Mouse (Mus musculus) monocyte, adult 5-6 weeks (primary cell): ENCODE measurements at regions not wholly inside any gene's neighbourhood (a gene's known extent, or its start where the extent isn't known, plus 50 kb on each side); places are given as distances from the start of the nearest gene placed in this dataset.

Source experiments
- ATAC-seq: fragments of 153-309, 156-312 bp; replicated peaks from 2 replicates; pipeline ENCODE4 v1.8.0; 2017; ENCODE audit warnings: mild to moderate bottlenecking; ENCODE audit not compliant: low TSS enrichment, insufficient number of reproducible peaks, severe bottlenecking, poor library complexity, low FRiP score

DNA sequence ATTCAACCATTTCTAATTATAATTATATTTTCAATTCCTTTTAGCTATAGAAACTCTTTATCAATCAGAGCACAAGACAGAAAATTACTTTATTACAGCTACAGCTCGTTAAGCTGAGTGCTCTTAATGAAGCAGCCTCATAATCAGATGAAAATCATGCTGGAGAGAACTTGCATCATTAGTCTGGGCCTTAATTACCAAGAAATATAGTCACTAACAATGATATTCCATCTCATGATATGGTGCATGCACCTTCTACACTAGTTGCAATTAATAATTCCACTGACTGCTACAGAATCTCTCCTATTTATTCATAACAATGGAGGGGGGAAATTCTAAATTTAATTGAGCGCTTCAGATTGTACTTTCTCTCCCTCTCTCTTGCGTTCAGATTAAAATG lies 393.5 kb upstream of the Spred2 start:
- ATAC-seq: no peak

- ATAC-seq: no peak
Measured at GRCm38 (mm10) chr11:19531255-19532003, 392.7 kb upstream of the Spred2 start.

GRCm38 (mm10) chr11:19532867-19533266 lies 391.3 kb upstream of the Spred2 start:
- ATAC-seq: no peak

DNA sequence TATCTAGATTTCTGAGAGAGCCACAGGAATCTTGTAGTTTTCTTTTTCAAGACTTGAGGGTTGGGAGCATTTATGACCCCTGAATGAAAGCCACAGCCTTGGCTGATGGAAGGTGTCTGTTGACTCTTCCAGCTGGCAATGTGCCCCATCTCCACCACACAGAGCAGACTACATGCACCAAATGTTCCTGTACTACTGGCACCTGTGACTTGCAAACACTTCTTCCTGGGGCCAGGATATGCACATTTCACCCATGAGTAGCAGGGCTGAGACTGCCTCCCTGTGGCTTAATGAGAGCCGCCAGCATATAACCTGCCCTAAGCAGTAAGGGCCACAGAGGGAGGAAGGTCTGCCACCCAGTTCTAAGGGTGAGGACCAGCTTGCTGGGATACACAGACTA lies 390.5 kb upstream of the Spred2 start:
- no peak for ATAC-seq

- no peak for ATAC-seq
Measured at GRCm38 (mm10) chr11:19535215-19535614, 389.0 kb upstream of the Spred2 start.

DNA sequence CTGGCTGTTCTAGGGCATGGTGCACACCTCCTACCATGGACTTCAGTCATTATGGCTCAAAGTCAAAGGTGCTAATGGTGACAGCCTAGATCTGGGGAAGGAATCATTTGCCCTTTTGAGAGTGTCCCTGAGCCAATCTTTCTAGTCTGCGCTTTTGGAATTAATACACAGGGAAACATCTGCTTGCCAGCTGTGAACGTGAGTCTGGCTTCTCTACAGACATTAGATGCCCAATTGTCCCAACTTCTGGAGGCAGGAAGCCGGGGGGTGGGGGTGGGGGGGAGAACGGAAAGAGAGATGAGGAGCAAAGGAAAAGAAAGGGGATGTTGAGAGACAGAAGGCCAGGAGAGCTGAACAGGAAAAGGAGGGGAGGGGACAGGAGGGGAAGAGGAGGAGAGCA lies 377.9 kb upstream of the Spred2 start:
- ATAC-seq: no peak

- no peak for ATAC-seq
Measured at GRCm38 (mm10) chr11:19554316-19554946, 369.7 kb upstream of the Spred2 start.

GRCm38 (mm10) chr11:19554947-19555770 lies 369.0 kb upstream of the Spred2 start:
- no peak for ATAC-seq

DNA sequence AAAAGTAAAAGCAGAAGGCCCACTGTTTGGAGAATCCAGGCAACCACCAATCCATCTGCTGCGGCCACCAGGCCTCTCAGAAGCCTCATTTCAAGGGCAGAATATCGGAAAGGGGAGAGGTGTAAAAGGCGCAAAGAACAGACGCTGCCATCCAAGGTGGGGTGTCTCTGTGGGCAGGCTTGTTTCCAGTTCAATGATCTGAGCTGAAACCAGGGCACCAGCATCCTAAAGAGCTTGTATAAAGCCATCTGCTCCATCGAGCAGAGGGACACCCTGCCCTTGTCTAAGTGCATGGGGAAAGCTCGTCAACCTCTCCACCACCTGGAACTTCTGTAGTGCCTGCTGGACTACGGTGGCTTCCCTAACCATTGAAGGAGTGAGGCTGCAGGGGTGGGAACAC lies 363.7 kb upstream of the Spred2 start:
- no peak for ATAC-seq

DNA sequence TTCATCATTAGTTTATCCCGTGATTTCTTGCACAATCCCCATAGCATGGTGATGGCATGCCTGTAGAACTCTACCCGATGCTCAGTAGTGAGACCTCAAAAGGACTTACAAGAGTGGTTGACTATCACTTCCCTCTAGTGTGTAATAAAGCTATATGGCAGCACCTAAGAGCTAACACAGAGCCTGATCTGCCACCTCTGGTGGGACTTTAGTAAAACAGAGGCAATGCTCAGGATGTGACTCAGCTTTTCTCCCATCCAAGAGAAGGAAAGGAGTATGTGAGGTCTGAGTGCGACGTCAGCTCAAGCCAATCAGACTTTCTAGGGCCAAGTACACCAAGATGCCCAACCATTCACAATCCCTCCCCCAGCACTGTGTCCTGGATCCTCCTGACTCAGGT lies 361.5 kb upstream of the Spred2 start:
- ATAC-seq: no peak

GRCm38 (mm10) chr11:19585228-19585627 lies 338.9 kb upstream of the Spred2 start:
- ATAC-seq: no peak

DNA sequence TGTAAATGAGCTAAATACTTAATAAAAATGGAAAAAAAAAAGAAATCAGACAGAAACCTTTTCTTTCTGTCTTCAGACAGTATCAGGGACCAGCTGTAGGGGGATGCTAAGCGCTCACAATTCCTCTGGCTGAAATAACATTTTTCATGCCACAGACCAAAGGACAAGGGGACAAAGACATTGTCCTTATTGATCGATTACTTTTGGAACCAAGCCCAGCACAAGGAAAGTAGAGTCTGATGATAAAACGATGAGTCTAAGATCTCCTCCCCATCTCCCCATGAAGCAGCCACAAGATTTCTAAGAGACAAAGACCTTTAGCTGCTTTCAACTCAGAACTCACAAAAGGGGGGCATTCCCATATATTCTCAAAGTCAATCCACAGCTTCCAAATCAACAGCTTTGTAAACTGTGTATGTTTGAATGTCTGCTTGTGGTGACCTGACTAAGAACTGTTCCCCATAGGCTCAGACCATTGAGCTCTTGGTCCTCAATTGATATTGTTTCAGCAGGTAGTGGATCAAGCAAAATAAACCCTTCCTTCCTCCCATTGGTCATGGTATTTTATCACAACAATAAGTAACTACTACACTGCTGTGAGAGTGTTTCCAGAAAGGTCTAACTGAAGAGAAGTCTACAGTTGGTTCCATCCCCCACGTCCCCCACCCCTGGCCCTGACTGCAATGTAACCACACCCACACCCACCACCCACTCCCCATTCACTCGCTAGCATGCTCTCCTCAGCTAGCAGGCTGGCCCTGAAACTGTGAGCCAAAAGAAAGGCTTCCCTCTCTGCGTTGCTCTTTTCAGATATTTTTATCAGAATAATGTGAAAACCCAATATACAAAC lies 331.4 kb upstream of the Spred2 start:
- ATAC-seq: no peak

DNA sequence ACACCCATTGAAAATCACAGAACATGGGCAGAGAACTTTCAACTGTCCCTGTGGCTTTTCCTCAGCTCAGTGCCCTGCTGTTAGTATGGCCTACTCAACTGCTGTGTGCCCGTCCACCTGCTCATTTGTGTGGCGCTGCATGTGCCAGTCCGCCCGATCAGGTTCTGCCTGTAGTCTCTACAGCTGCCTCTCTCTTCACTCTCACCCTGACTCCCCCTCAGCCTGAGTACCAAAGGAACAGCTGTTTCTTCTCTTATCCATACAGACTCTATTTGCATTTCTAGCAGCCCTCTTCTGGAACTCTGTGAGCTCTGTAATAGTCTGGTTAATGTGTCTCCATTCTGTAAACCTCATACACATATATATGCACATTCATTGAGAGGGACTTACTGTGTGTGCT lies 329.1 kb upstream of the Spred2 start:
- ATAC-seq: no peak

DNA sequence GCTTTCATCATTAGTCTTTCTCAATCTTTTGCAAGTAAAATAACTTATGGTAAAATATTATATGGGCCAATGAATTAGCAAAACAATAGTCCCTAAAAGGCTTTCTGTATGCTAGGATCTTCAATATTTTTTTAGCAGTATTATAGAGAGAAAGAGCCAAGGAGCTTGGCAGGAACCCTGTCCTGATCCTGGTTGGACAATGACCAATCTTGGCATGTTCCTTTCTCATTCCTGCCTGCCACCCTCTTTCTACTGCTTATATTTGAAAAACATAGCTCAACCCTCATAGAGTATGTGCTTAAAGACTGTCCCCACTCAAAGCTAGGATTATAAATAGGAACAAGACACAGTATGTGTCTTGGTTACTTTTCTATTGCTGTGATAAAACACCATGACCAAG lies 327.8 kb upstream of the Spred2 start:
- no peak for ATAC-seq

- ATAC-seq: no peak
Measured at GRCm38 (mm10) chr11:19599433-19599832, 324.7 kb upstream of the Spred2 start.

GRCm38 (mm10) chr11:19601216-19601938 lies 322.8 kb upstream of the Spred2 start:
- ATAC-seq: no peak

DNA sequence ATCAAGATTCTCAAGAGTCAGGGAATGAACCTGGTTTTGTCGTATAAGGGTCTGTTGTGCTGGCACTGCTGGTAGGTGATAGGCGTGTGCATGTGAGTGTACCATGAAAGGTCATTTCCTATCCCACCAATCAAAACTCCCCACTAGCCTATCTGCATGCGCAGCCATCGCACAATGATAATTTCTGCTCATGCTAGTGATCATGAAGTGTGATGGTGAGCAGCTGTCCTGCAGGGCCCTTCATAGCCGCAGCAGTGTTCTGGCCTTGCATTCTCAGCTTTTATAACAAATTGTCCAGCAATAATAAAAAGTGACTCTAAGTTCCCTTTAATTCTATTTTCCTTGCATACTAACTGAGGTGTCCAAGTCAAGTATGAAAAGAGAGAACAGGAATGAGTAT lies 321.7 kb upstream of the Spred2 start:
- no peak for ATAC-seq

DNA sequence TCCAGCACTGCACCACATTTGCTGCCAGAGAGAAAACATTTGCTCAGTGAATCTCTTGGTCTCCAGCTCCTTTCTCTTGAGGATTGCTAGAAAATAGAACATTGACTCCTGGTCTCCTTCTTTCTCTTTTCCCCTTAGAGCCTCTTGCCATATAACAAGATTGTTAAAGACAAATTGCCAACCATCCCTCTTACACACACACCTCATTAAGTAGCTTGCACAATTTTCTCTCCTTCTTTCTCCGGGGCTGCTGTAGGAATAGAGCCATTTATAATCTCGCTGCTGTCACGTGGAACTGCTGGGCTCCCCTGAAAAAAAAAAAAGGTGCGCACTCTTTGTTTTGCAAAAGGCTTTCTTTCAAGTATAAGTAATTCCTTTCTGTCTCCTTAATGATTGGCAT lies 318.6 kb upstream of the Spred2 start:
- ATAC-seq: no peak
